ENCODE assay signal across 8 mouse cellular contexts in the genomic region with DNA sequence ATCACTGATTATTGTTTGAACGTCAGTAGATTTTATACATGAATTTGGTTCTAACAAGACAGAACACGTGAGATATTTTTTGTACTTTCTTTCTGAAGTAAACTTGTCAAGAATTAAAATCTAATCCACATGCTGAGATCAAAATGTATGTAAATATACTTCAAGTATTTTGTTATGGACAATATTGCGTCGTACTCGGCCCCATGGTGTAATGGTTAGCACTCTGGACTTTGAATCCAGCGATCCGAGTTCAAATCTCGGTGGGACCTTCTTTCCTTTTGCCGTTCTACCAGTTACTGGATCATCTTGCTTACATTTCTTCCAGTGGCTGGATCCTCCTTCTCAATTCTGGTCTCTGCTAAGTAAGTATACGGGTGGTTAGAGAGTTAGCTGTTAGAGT. TPM values are rescaled to one million over a fixed set of nuclear protein-coding genes. Genes with fewer than 3 reads are reported as not detected.
DNase-seq lines count a peak whose midpoint lies in the region; ATAC-seq and TF ChIP-seq lines count a peak whose summit lies in the region.

No protein-coding gene starts in this region.

- H3K9me3 ChIP-seq in ES-E14 (ENCODE audit: control insufficient read depth, insufficient read depth, low read depth, low read length), result no peaks in the 10 kb centered on the region
- no peaks in the 10 kb centered on the region for H3K9me3 ChIP-seq in forebrain, postnatal 0 days (ENCODE audit: low read length)
- no peaks in the 10 kb centered on the region for H3K9me3 ChIP-seq in liver, postnatal 0 days (ENCODE audit: low read length)
- H3K9me3 ChIP-seq in neural tube, embryonic 13.5 days, result no peaks in the 10 kb centered on the region

- H3K4me3 ChIP-seq in ES-E14 (ENCODE audit: insufficient read depth in 1 of 2, low read depth in 1 of 2, low read length in 2 of 2, poor library complexity in 1 of 2, severe bottlenecking in 1 of 2), result peak overlapping the region; percentile 60 to 69
- H3K4me3 ChIP-seq in cerebellum, adult 2 months (replicated peaks; ENCODE audit: insufficient read depth, low read depth, low read length), result peak overlapping the region; percentile 42
- peak overlapping the region; percentile 52 for H3K4me3 ChIP-seq in forebrain, postnatal 0 days (ENCODE audit: low read depth, low read length)
- H3K4me3 ChIP-seq in liver, postnatal 0 days (ENCODE audit: low read depth, low read length), result peak overlapping the region; percentile 52
- H3K4me3 ChIP-seq in neural tube, embryonic 13.5 days, result peak overlapping the region; percentile 50

- DNase-seq in ES-E14 (ENCODE audit: low read depth, low spot score), result no peak
- DNase-seq in cerebellum, adult 2 months, result peak; percentile 76 to 79
- DNase-seq in forebrain, postnatal 0 days, result peak; percentile 88
- DNase-seq in heart, postnatal 36 days, result peak; percentile 82 to 87
- DNase-seq in layer of hippocampus, adult 18-20 months (ENCODE audit: low spot score in 2 of 2), result peak; percentile 69 to 92
- peak; percentile 84 for DNase-seq in liver, postnatal 0 days
- DNase-seq in thymus, postnatal 0 days (ENCODE audit: low spot score), result peak; percentile 86

- intact Hi-C loops in heart, postnatal 36 days (cut with DNase I), result loop anchor here (1.0 to 10.0 kb wide), 4 partner anchors 11 to 1575 kb away; a partner anchor contains a TSS

- peak overlapping the region; percentile 59 for H3K4me2 ChIP-seq in forebrain, postnatal 0 days (ENCODE audit: low read depth)
- peak overlapping the region; percentile 73 for H3K4me2 ChIP-seq in liver, postnatal 0 days (ENCODE audit: low read depth, low read length)
- peak overlapping the region; percentile 79 for H3K4me2 ChIP-seq in neural tube, embryonic 13.5 days

- peaks cover 0 to 6% of the 10 kb centered on the region in 2 experiments; a peak in 1 of 4 replicates for H3K4me1 ChIP-seq in ES-E14 (ENCODE audit: control insufficient read depth in 2 of 2, insufficient read depth in 2 of 2, low read length in 2 of 2, poor library complexity in 1 of 2)
- no peaks in the 10 kb centered on the region for H3K4me1 ChIP-seq in cerebellum, adult 2 months (ENCODE audit: control insufficient read depth, insufficient read depth, low read length)
- no peaks in the 10 kb centered on the region for H3K4me1 ChIP-seq in forebrain, postnatal 0 days (ENCODE audit: insufficient read depth)
- H3K4me1 ChIP-seq in liver, postnatal 0 days (ENCODE audit: insufficient read depth), result 0 out of 2 replicates have a peak, but pooled peaks cover 6% of the 10 kb centered on the region
- peaks cover 19% of the 10 kb centered on the region for H3K4me1 ChIP-seq in neural tube, embryonic 13.5 days (replicated peaks)

- no peak for TF ChIP-seq POLR2A in cerebellum, adult 2 months (IDR thresholded peaks at IDR 0.05; ENCODE audit: borderline replicate concordance, insufficient read depth, low read length)

- H3K36me3 ChIP-seq in ES-E14 (ENCODE audit: control insufficient read depth, insufficient read depth, low read length, poor library complexity, severe bottlenecking), result no peaks in the 10 kb centered on the region
- H3K36me3 ChIP-seq in forebrain, postnatal 0 days (ENCODE audit: insufficient read depth), result no peaks in the 10 kb centered on the region
- H3K36me3 ChIP-seq in liver, postnatal 0 days (replicated peaks; ENCODE audit: insufficient read depth, low read length), result no peaks in the 10 kb centered on the region
- H3K36me3 ChIP-seq in neural tube, embryonic 13.5 days, result no peaks in the 10 kb centered on the region

- H3K9ac ChIP-seq in ES-E14 (ENCODE audit: insufficient read depth, low read depth, low read length, poor library complexity, severe bottlenecking), result no peak overlapping the region
- no peak overlapping the region for H3K9ac ChIP-seq in forebrain, postnatal 0 days
- no peak overlapping the region for H3K9ac ChIP-seq in liver, postnatal 0 days (replicated peaks)
- 0 out of 2 replicates have a peak overlapping the region, but pooled peaks have one; percentile 23 for H3K9ac ChIP-seq in neural tube, embryonic 13.5 days

- in situ Hi-C loops in ES-E14 (cut with MboI; ENCODE audit: low sequenced_read_pairs in 2 of 2, unreplicated experiment in 2 of 2), result loop anchor here (5.0 to 25.0 kb wide), 3 partner anchors 87 to 207 kb away; no protein-coding TSS in a partner anchor

- TF ChIP-seq CTCF in cerebellum, adult 2 months (IDR thresholded peaks at IDR 0.05; ENCODE audit: borderline replicate concordance, insufficient read depth, low read depth, low read length), result no peak
- TF ChIP-seq CTCF in forebrain, postnatal 0 days (IDR thresholded peaks at IDR 0.05; ENCODE audit: low read depth), result no peak
- TF ChIP-seq CTCF in liver, postnatal 0 days (IDR thresholded peaks at IDR 0.05; ENCODE audit: low read depth), result no peak

- TF ChIP-seq EP300 in liver, postnatal 0 days (IDR thresholded peaks at IDR 0.05; ENCODE audit: low read depth), result 0 out of 2 replicates have a peak, but pooled peaks have one; percentile 24

- H3K27me3 ChIP-seq in cerebellum, adult 2 months (ENCODE audit: control insufficient read depth, insufficient read depth, low read length), result no peaks in the 10 kb centered on the region
- H3K27me3 ChIP-seq in forebrain, postnatal 0 days (ENCODE audit: insufficient read depth, low read length), result no peaks in the 10 kb centered on the region
- no peaks in the 10 kb centered on the region for H3K27me3 ChIP-seq in liver, postnatal 0 days (ENCODE audit: insufficient read depth, low read length)
- H3K27me3 ChIP-seq in neural tube, embryonic 13.5 days, result no peaks in the 10 kb centered on the region

- 2% methylated on average over 10 of the region's 10 CpGs for WGBS in cerebellum, adult 2 months
- WGBS in forebrain, postnatal 0 days, result 0% methylated on average over 10 of the region's 10 CpGs
- under 1% methylated on average over 10 of the region's 10 CpGs for WGBS in liver, postnatal 0 days (ENCODE audit: insufficient replicate concordance)
- WGBS in neural tube, embryonic 13.5 days, result under 1% methylated on average over 10 of the region's 10 CpGs

- peak; percentile 15; the same call in 1 of the 2 replicates for ATAC-seq in forebrain, postnatal 0 days
- peak; percentile 43 for ATAC-seq in liver, postnatal 0 days
- 0 out of 2 replicates have a peak, but pooled peaks have one; percentile 19 for ATAC-seq in neural tube, embryonic 13.5 days (ENCODE audit: low read depth)

- no peak overlapping the region for H3K27ac ChIP-seq in ES-E14 (ENCODE audit: insufficient read depth, low read depth, low read length, poor library complexity, severe bottlenecking)
- H3K27ac ChIP-seq in cerebellum, adult 2 months (ENCODE audit: insufficient read depth, low read length), result no peak overlapping the region
- H3K27ac ChIP-seq in forebrain, postnatal 0 days (ENCODE audit: low read depth, low read length), result no peak overlapping the region
- H3K27ac ChIP-seq in liver, postnatal 0 days (ENCODE audit: low read depth), result peak overlapping the region; percentile 53; the same call in 1 of the 2 replicates
- H3K27ac ChIP-seq in neural tube, embryonic 13.5 days (replicated peaks), result peak overlapping the region; percentile 67; the same call in 1 of the 2 replicates

RNA-seq across cellular contexts. Expression of a gene that starts 11.4 kb away (rescaled TPM):
- total RNA-seq in ES-E14 (2012; rRNA removed), result 2,382 and 2,804 TPM in 2 replicates
- polyA plus RNA-seq in cerebellum, adult 2 months (2012; rRNA removed), result 33.0 and 35.8 TPM in 2 replicates
- total RNA-seq in forebrain, postnatal 0 days (2014; rRNA removed), result 1,275 and 1,840 TPM in 2 replicates
- polyA plus RNA-seq in forebrain, postnatal 0 days (2015; fragmentation: Nextera tagmentation; extraction: Ambion mirVana), result 4.1 and 5.7 TPM in 2 replicates
- total RNA-seq in heart, postnatal 36 days (2021), result 100 to 1,000 TPM; 268 to 283 TPM
- 100 to 1,000 TPM; 331 to 357 TPM for total RNA-seq in layer of hippocampus, adult 18-20 months (2021)
- polyA plus RNA-seq in liver, postnatal 0 days (2015; fragmentation: Nextera tagmentation; extraction: Ambion mirVana), result 7.2 and 7.5 TPM in 2 replicates
- polyA plus RNA-seq in neural tube, embryonic 13.5 days (2015; fragmentation: Nextera tagmentation; extraction: Ambion mirVana), result 2.4 and 2.6 TPM in 2 replicates
- polyA plus RNA-seq in thymus, postnatal 0 days (2015; fragmentation: Nextera tagmentation; extraction: Ambion mirVana), result 24.2 and 31.5 TPM in 2 replicates

RNA-seq across cellular contexts. Expression of a gene that starts 14.3 kb away (rescaled TPM):
- total RNA-seq in ES-E14 (2012; rRNA removed), result 1,402 and 1,887 TPM in 2 replicates
- polyA plus RNA-seq in cerebellum, adult 2 months (2012; rRNA removed), result 0.60 and 2.4 TPM in 2 replicates
- total RNA-seq in forebrain, postnatal 0 days (2014; rRNA removed), result 135 and 227 TPM in 2 replicates
- not detected in 2 replicates for polyA plus RNA-seq in forebrain, postnatal 0 days (2015; fragmentation: Nextera tagmentation; extraction: Ambion mirVana)
- total RNA-seq in heart, postnatal 36 days (2021), result 10 to 100 TPM; 14.1 to 19.0 TPM
- 1 to 10 TPM in 1 of 2 experiments, not detected in 1; 3.0 TPM for total RNA-seq in layer of hippocampus, adult 18-20 months (2021)
- polyA plus RNA-seq in liver, postnatal 0 days (2015; fragmentation: Nextera tagmentation; extraction: Ambion mirVana), result 9.7 and 9.8 TPM in 2 replicates
- 0.95 TPM in 1 of 2 replicates, not detected in the other for polyA plus RNA-seq in neural tube, embryonic 13.5 days (2015; fragmentation: Nextera tagmentation; extraction: Ambion mirVana)
- 32.3 and 49.5 TPM in 2 replicates for polyA plus RNA-seq in thymus, postnatal 0 days (2015; fragmentation: Nextera tagmentation; extraction: Ambion mirVana)

RNA-seq across cellular contexts. Expression of a gene that starts 15.8 kb away (rescaled TPM):
- 436 and 621 TPM in 2 replicates for total RNA-seq in ES-E14 (2012; rRNA removed)
- 0.29 TPM in 1 of 2 replicates, not detected in the other for polyA plus RNA-seq in cerebellum, adult 2 months (2012; rRNA removed)
- 116 and 134 TPM in 2 replicates for total RNA-seq in forebrain, postnatal 0 days (2014; rRNA removed)
- 0.50 TPM in 1 of 2 replicates, not detected in the other for polyA plus RNA-seq in forebrain, postnatal 0 days (2015; fragmentation: Nextera tagmentation; extraction: Ambion mirVana)
- total RNA-seq in heart, postnatal 36 days (2021), result 1 to 10 TPM; 2.5 to 4.1 TPM
- 1 to 10 TPM; 2.1 to 4.9 TPM for total RNA-seq in layer of hippocampus, adult 18-20 months (2021)
- polyA plus RNA-seq in liver, postnatal 0 days (2015; fragmentation: Nextera tagmentation; extraction: Ambion mirVana), result 3.7 and 6.3 TPM in 2 replicates
- polyA plus RNA-seq in neural tube, embryonic 13.5 days (2015; fragmentation: Nextera tagmentation; extraction: Ambion mirVana), result 1.1 and 1.3 TPM in 2 replicates
- polyA plus RNA-seq in thymus, postnatal 0 days (2015; fragmentation: Nextera tagmentation; extraction: Ambion mirVana), result 27.6 and 43.7 TPM in 2 replicates

RNA-seq across cellular contexts. Expression of a gene that starts 23.8 kb away (rescaled TPM):
- 98.5 and 146 TPM in 2 replicates for total RNA-seq in ES-E14 (2012; rRNA removed)
- 0.33 and 0.34 TPM in 2 replicates for polyA plus RNA-seq in cerebellum, adult 2 months (2012; rRNA removed)
- 12.5 and 17.0 TPM in 2 replicates for total RNA-seq in forebrain, postnatal 0 days (2014; rRNA removed)
- polyA plus RNA-seq in forebrain, postnatal 0 days (2015; fragmentation: Nextera tagmentation; extraction: Ambion mirVana), result 0.17 TPM in 1 of 2 replicates, not detected in the other
- 1 to 10 TPM in 1 of 2 experiments, under 1 TPM in 1; 0.94 to 1.9 TPM for total RNA-seq in heart, postnatal 36 days (2021)
- under 1 TPM; 0.43 to 0.54 TPM for total RNA-seq in layer of hippocampus, adult 18-20 months (2021)
- 0.58 and 0.64 TPM in 2 replicates for polyA plus RNA-seq in liver, postnatal 0 days (2015; fragmentation: Nextera tagmentation; extraction: Ambion mirVana)
- 0.61 TPM in 1 of 2 replicates, not detected in the other for polyA plus RNA-seq in neural tube, embryonic 13.5 days (2015; fragmentation: Nextera tagmentation; extraction: Ambion mirVana)
- 1.6 and 1.9 TPM in 2 replicates for polyA plus RNA-seq in thymus, postnatal 0 days (2015; fragmentation: Nextera tagmentation; extraction: Ambion mirVana)

RNA-seq across cellular contexts. Expression of a gene that starts 24.4 kb away (rescaled TPM):
- 245 and 289 TPM in 2 replicates for total RNA-seq in ES-E14 (2012; rRNA removed)
- polyA plus RNA-seq in cerebellum, adult 2 months (2012; rRNA removed), result 0.32 and 0.33 TPM in 2 replicates
- 116 and 119 TPM in 2 replicates for total RNA-seq in forebrain, postnatal 0 days (2014; rRNA removed)
- polyA plus RNA-seq in forebrain, postnatal 0 days (2015; fragmentation: Nextera tagmentation; extraction: Ambion mirVana), result 0.17 and 0.47 TPM in 2 replicates
- 10 to 100 TPM in 1 of 2 experiments, 1 to 10 TPM in 1; 7.4 to 10.0 TPM for total RNA-seq in heart, postnatal 36 days (2021)
- total RNA-seq in layer of hippocampus, adult 18-20 months (2021), result 10 to 100 TPM; 15.1 to 16.5 TPM
- polyA plus RNA-seq in liver, postnatal 0 days (2015; fragmentation: Nextera tagmentation; extraction: Ambion mirVana), result 1.3 and 1.5 TPM in 2 replicates
- not detected in 2 replicates for polyA plus RNA-seq in neural tube, embryonic 13.5 days (2015; fragmentation: Nextera tagmentation; extraction: Ambion mirVana)
- 4.8 and 9.0 TPM in 2 replicates for polyA plus RNA-seq in thymus, postnatal 0 days (2015; fragmentation: Nextera tagmentation; extraction: Ambion mirVana)

Comparison
In these comparisons a context has a peak if more than half of its experiments do, and no peak if none do; other contexts are left out.
1. H3K27ac ChIP-seq: peak in liver, postnatal 0 days (single experiment) and neural tube, embryonic 13.5 days (single experiment); none in ES-E14 (single experiment), cerebellum, adult 2 months (single experiment) and forebrain, postnatal 0 days (single experiment).
2. Peak in every context shown above with its lines, with median percentiles within 50 percentile points of each other: H3K4me3 ChIP-seq, ATAC-seq and H3K4me2 ChIP-seq.